Mouse (Mus musculus) CH12.LX (cell line): ENCODE measurements at regions not wholly inside any gene's neighbourhood (a gene's known extent, or its start where the extent isn't known, plus 50 kb on each side); places are given as distances from the start of the nearest gene placed in this dataset.

Experiments
- CTCF ChIP-seq, 2 experiments: IDR thresholded peaks in 1 of 2; conservative IDR thresholded peaks in 1 of 2; 2 replicates each; pipeline ENCODE4 v1.5.1; 2011 to 2012; ENCODE audit warnings: low read depth in 2 of 2, low read length in 2 of 2, improper control_type of control experiment in 1 of 2, inconsistent platforms in 1 of 2, mild to moderate bottlenecking in 1 of 2, moderate library complexity in 1 of 2
- EP300 ChIP-seq: IDR thresholded peaks from 2 replicates; pipeline ENCODE4 v1.6.1; 2011; ENCODE audit warnings: low read length, improper control_type of control experiment
- KAT2A ChIP-seq: IDR thresholded peaks from 2 replicates; pipeline ENCODE4 v1.6.1; 2012; ENCODE audit warnings: low read length, improper control_type of control experiment, inconsistent platforms; ENCODE audit not compliant: insufficient replicate concordance
- POLR2A ChIP-seq: IDR thresholded peaks from 2 replicates; pipeline ENCODE4 v1.6.1; 2011; ENCODE audit warnings: low read depth, mild to moderate bottlenecking, improper control_type of control experiment, low read length
- RAD21 ChIP-seq: IDR thresholded peaks from 2 replicates; pipeline ENCODE4 v1.6.1; 2011; ENCODE audit warnings: low read depth, mild to moderate bottlenecking, low read length, improper control_type of control experiment, moderate library complexity
- SIN3A ChIP-seq: IDR thresholded peaks from 2 replicates; pipeline ENCODE4 v1.6.1; 2012; ENCODE audit warnings: low read length, improper control_type of control experiment, inconsistent platforms
- TCF12 ChIP-seq: IDR thresholded peaks from 2 replicates; pipeline ENCODE4 v1.6.1; 2014; ENCODE audit warnings: low read depth, mild to moderate bottlenecking, inconsistent platforms, low read length, improper control_type of control experiment
- ZNF384 ChIP-seq: IDR thresholded peaks from 2 replicates; pipeline ENCODE4 v1.6.1; 2012; ENCODE audit warnings: low read depth, low read length, improper control_type of control experiment, inconsistent platforms

DNA sequence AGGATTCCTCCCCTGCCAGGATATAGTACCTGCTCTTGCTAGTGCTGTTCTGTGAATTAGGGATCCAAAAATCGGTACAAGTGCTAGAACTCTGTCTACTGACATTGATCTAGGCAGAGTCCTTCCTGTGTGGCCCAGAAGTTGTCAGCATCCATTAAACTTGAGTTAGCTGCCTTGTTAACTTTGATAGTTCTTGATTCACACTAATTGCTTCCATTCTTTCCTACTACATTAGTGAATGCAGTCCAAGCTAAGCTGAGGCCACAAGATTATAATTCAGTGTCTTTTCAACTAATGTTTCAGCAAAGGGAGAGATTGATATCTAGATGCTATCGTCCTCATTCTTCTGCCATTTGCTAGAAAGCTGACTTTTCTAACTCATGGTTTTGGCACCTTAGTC is 58.3 kb upstream of the A730009L09Rik start:
- TF ChIP-seq KAT2A, result no peak
- no peak for TF ChIP-seq TCF12
- no peak for TF ChIP-seq POLR2A
- no peak for TF ChIP-seq ZNF384
- no peak for TF ChIP-seq RAD21
- no peak for TF ChIP-seq CTCF (conservative IDR thresholded peaks at IDR 0.05 in 1 of 2, IDR thresholded peaks at IDR 0.05 in 1 of 2; ENCODE audit: low read depth in 2 of 2, low read length in 2 of 2)
- TF ChIP-seq SIN3A, result no peak
- no peak for TF ChIP-seq EP300
